Mouse (Mus musculus): ENCODE results near the gene Rab4a.

GRCm38 (mm10) chr8:123820780-123821179 is 15.0 kb downstream of the Rab4a start:
- TF ChIP-seq POLR2A (IDR thresholded peaks at IDR 0.05; ENCODE audit: borderline replicate concordance, extremely low read depth, low read depth, low read length), result no peak
- no peak for TF ChIP-seq CTCF (IDR thresholded peaks at IDR 0.05; ENCODE audit: insufficient read depth, low read length)

All from lung, adult 2 months (tissue).